Mouse (Mus musculus) adipocyte (in vitro differentiated cells): Measurements from ENCODE around the gene Irgc1.

Experiments
- DNase-seq: peaks from one replicate; pipeline ENCODE4 v3.0.0-alpha.2; 2016; ENCODE audit warnings: low spot score

Irgc1 gene

GRCm38 (mm10) chr7:24472442-24472841, 20.3 kb upstream of the Irgc1 start:
- no peak for DNase-seq

GRCm38 (mm10) chr7:24470356-24470755, 18.3 kb upstream of the Irgc1 start:
- DNase-seq = no peak

GRCm38 (mm10) chr7:24469126-24469525, 17.0 kb upstream of the Irgc1 start:
- no peak for DNase-seq

GRCm38 (mm10) chr7:24467886-24468285, 15.8 kb upstream of the Irgc1 start:
- DNase-seq = no peak

- DNase-seq = no peak
Observed at GRCm38 (mm10) chr7:24466835-24467234, 14.7 kb upstream of the Irgc1 start.

- no peak for DNase-seq
Observed at GRCm38 (mm10) chr7:24462388-24463319, 10.6 kb upstream of the Irgc1 start, which contains the start of gene Plaur. Gene Plaur, plus strand, starts transcription at chr7:24462484.

- DNase-seq = no peak
Observed at GRCm38 (mm10) chr7:24461376-24462051, 9.4 kb upstream of the Irgc1 start.

GRCm38 (mm10) chr7:24459843-24460242, 7.7 kb upstream of the Irgc1 start:
- no peak for DNase-seq

GRCm38 (mm10) chr7:24459440-24459839, 7.3 kb upstream of the Irgc1 start:
- DNase-seq = no peak

- DNase-seq = no peak
Observed at GRCm38 (mm10) chr7:24457726-24458370, 5.8 kb upstream of the Irgc1 start.

GRCm38 (mm10) chr7:24455726-24456125, 3.6 kb upstream of the Irgc1 start:
- no peak for DNase-seq

GRCm38 (mm10) chr7:24454199-24454598, 2.1 kb upstream of the Irgc1 start:
- DNase-seq = no peak

- no peak for DNase-seq
Observed at GRCm38 (mm10) chr7:24450585-24451017, 1.5 kb downstream of the Irgc1 start.

- no peak for DNase-seq
Observed at GRCm38 (mm10) chr7:24448782-24449517, 3.1 kb downstream of the Irgc1 start.

- no peak for DNase-seq
Observed at GRCm38 (mm10) chr7:24446697-24447340, 5.3 kb downstream of the Irgc1 start.

GRCm38 (mm10) chr7:24445266-24445926, 6.7 kb downstream of the Irgc1 start:
- DNase-seq = no peak

GRCm38 (mm10) chr7:24442313-24442712, 9.8 kb downstream of the Irgc1 start:
- no peak for DNase-seq

GRCm38 (mm10) chr7:24441785-24442184, 10.3 kb downstream of the Irgc1 start:
- DNase-seq = peak; percentile 68

GRCm38 (mm10) chr7:24439891-24440290, 12.2 kb downstream of the Irgc1 start:
- no peak for DNase-seq

GRCm38 (mm10) chr7:24439191-24439590, 12.9 kb downstream of the Irgc1 start:
- DNase-seq = no peak

GRCm38 (mm10) chr7:24437981-24438380, 14.1 kb downstream of the Irgc1 start:
- no peak for DNase-seq
